Mouse (Mus musculus): Measurements from ENCODE around the gene Ncan. TPM values are rescaled to one million over a fixed set of nuclear protein-coding genes. Genes with fewer than 3 reads are reported as not detected.
A peak's percentile ranks its signal among the peaks of the same experiment; 100 is the strongest.

Ncan gene
- polyA plus RNA-seq, 1 experiment from 2014 or later = 0.61 TPM

DNA sequence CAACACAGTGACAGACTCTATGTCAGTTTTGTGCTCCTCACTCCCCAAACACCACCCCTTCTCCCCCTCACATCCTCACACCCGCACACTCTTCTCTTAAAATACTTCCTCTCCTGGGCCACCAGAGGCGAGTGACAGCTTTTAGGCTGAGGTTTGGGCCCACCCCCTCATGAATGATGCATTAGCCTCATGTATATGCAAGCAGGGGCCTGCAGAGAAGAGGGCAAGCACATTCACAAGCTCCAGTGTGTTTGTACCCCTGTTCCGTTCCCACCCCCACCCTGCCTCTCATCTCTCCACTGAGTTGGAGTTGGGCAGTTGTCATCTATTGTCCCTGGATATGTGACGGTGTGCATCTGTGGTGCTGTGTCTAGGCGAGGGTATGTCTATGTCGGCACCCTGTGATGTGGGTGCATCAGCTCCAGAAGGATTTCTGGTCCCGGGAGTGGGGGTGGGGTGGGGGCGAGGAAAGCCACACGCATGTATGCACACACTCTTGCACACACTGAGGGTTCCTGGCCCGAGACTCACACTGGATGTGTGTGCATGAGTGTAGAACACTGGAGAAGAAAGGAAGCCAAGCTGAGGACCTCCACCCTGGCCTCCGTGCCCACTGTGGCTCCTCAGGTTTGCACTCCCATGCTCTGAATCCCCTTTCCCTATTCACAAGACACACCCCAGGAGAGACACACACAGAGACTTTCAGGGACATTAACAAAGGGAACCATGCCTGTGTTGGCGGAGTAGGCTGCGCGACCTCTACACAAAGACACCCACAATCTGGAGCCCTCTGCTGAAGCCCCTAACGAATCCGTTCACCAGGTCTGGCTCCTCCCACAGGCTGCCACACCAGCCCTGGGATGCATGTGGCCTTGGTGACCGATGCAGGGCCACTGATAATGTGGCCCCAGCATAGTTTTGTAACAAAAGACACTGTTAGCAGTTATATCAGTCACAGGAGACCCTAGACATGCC lies 1.7 kb downstream of the Ncan start:
- Histone ChIP-seq H3K27me3 (ENCODE audit: low read depth, poor library complexity, severe bottlenecking) (peaks cover 84% of the 10 kb centered on the region), H3K27ac (no peak overlapping the region), H3K9me3 (replicated peaks) (no peaks in the 10 kb centered on the region), H3K36me3 (no peaks in the 10 kb centered on the region), H3K4me3 (no peak overlapping the region), H3K4me1 (peaks cover 7% of the 10 kb centered on the region)
- WGBS = 14% methylated on average over 17 of the region's 17 CpGs
- no peak for DNase-seq (ENCODE audit: low spot score)

DNA sequence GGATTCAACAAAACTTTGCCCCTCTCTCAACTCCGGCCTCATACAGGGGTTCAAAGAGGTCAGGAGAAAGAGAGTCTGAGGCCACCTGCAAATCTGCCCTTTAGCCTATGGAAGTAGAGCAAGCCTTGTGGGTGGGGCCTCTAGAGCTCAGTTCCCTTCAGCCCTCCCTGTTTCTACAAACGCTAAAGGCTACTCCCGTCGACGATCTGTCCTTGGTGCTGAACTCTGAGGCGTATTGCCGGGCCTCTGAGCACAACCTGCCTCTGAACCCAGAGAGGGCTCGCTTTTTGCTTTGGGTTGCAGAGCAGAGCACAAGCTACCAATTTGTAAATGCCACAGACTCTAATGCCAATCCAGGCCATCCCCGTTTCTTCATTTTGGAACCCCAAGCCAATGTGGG lies 3.1 kb downstream of the Ncan start:
- H3K27ac ChIP-seq = no peak overlapping the region
- peaks cover 95% of the 10 kb centered on the region for H3K27me3 ChIP-seq (ENCODE audit: low read depth, poor library complexity, severe bottlenecking)
- 6% methylated on average over 9 of the region's 9 CpGs for WGBS
- no peak overlapping the region for H3K4me3 ChIP-seq
- peaks cover 9% of the 10 kb centered on the region for H3K4me1 ChIP-seq
- peak; percentile 66 for DNase-seq (ENCODE audit: low spot score)
- H3K9me3 ChIP-seq (replicated peaks) = no peaks in the 10 kb centered on the region
- H3K36me3 ChIP-seq = no peaks in the 10 kb centered on the region

DNA sequence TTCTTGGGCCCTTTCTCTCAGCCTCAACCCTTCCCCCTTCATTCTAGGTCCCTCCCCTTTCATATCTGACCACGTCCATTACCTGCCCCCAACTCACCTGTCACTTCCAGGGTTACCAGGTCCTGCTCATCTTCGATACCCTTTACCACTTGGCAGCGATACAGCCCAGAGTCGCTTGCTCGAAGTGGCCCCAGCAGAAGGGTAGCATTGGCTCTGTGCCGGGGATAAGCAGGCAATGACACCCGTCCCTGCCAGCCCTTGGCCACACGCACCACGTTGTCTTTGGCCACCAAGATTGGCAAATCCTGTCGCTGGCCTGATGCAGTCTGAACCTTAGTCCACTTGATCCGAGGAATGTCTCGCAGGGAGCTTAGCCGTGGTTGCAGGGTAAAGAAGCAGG lies 5.8 kb downstream of the Ncan start:
- no peak overlapping the region for H3K4me3 ChIP-seq
- H3K27ac ChIP-seq = no peak overlapping the region
- H3K27me3 ChIP-seq (ENCODE audit: low read depth, poor library complexity, severe bottlenecking) = peaks cover 100% of the 10 kb centered on the region
- H3K9me3 ChIP-seq (replicated peaks) = no peaks in the 10 kb centered on the region
- no peaks in the 10 kb centered on the region for H3K36me3 ChIP-seq
- 69% methylated on average over 13 of the region's 13 CpGs for WGBS
- DNase-seq (ENCODE audit: low spot score) = no peak
- H3K4me1 ChIP-seq = peaks cover 11% of the 10 kb centered on the region

DNA sequence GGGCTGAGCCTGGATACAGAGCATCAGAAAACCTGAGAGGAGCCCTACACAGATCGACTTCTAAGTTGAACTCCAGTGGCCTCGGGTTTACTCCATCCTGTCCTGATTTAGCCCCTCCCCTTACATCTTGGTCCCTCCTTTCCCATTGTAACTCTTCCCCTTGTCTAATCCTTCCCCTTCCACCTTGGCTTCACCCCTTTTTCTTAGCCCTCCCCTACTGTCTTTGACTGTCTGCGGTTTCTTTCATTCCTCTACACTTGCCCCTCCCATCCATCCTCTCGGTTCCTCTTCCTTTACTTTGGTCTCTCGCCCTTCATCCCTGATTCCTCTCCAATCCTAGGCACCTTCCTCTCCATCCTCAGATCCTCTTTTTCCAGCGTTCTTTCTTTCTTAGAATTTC lies 6.2 kb downstream of the Ncan start:
- DNase-seq (ENCODE audit: low spot score) = no peak
- Histone ChIP-seq H3K4me3 (no peak overlapping the region), H3K4me1 (peaks cover 11% of the 10 kb centered on the region), H3K9me3 (replicated peaks) (no peaks in the 10 kb centered on the region), H3K27me3 (ENCODE audit: low read depth, poor library complexity, severe bottlenecking) (peaks cover 100% of the 10 kb centered on the region), H3K36me3 (no peaks in the 10 kb centered on the region), H3K27ac (no peak overlapping the region)
- 23% methylated on average over 6 of the region's 6 CpGs for WGBS

DNA sequence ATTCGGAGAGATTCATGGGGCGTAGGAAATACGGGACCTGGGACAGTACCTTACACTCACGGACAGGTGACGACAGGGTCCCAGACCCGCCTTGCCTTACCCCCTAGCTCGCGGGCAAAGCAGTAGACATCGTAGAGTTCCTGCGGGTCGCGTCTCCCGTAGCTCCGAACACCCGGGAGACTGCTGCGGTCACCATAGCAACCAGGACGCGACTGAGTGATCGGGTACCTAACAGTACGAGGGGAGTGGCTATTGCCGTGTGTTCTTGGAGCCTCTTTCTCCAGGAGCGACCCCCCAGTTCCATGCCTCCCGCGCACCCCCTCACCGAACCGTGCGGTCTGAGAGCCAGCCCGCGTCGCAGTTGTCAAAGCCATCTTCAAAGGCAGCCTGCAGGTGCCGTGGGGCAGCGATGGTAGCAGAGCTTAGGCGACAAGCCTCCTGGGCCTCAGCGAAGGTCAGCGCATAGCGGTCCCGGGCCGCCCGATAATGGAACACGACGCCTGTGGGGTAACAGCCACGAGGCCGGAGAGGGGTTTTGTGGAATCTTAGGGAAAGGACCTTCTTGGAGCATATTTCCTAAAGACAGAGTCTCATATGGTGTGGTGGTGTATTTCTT lies 8.2 kb downstream of the Ncan start:
- DNase-seq (ENCODE audit: low spot score) = no peak
- WGBS = 8% methylated on average over 43 of the region's 43 CpGs

DNA sequence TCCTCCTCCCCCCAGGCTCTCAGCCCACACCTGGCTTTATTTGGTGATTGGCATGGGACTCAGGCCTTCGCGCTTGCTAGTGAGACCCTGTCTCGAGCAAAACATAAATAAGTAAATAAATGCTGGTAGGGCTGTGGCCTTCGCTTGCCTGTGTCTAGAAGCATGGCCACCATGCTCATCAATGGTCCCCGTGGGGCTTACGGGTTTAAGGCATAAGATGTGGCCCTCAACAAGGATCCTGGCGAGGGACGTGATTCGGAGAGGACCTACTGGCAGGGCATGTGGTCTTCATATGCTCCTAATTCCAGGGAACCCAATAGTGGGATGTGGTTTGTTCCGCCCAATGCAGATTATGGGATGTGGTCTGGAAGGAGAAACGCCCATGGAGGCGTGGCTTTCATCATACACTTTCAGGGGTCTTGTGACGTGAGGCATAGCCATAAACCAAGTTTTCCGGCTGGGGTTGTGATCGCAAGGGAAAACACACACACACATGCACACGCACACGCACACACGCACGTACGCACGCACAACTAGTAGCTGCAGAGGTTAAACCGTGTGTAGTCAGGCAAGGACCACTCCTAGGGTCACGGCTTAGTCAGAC lies 9.4 kb downstream of the Ncan start:
- H3K27ac ChIP-seq = no peak overlapping the region
- peak overlapping the region; percentile 15; the same call in 1 of the 2 replicates for H3K4me3 ChIP-seq
- H3K27me3 ChIP-seq (ENCODE audit: low read depth, poor library complexity, severe bottlenecking) = peaks cover 93% of the 10 kb centered on the region
- no peak for DNase-seq (ENCODE audit: low spot score)
- H3K36me3 ChIP-seq = no peaks in the 10 kb centered on the region
- no peaks in the 10 kb centered on the region for H3K9me3 ChIP-seq (replicated peaks)
- WGBS = 51% methylated on average over 23 of the region's 23 CpGs
- H3K4me1 ChIP-seq = peaks cover 11% of the 10 kb centered on the region

More for the DNA sequence above, 8.2 kb downstream of the Ncan start:
- no peak overlapping the region for H3K27ac ChIP-seq
- peaks cover 100% of the 10 kb centered on the region for H3K27me3 ChIP-seq (ENCODE audit: low read depth, poor library complexity, severe bottlenecking)
- peaks cover 11% of the 10 kb centered on the region for H3K4me1 ChIP-seq
- no peaks in the 10 kb centered on the region for H3K36me3 ChIP-seq
- no peaks in the 10 kb centered on the region for H3K9me3 ChIP-seq (replicated peaks)
- peak overlapping the region; percentile 19; the same call in 1 of the 2 replicates for H3K4me3 ChIP-seq

DNA sequence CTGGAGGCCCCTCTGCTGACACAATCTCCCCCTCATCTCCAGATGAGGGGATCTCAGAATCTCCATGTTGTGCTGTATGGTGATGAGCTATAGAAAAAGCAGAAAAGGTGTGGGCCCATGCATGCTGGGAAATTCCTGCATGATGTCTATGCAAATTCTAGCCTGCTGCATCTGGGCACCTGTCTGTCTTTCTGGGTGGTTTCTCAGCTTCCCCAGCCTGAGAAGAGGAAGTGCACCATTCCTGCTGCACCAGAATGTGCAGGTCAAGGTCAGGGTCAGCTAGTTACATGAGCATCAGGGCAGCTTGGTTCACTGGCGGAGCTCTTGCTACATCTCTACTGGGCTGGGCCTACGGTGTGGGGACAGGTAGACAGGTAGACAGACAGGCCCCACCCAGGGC lies 10.2 kb downstream of the Ncan start:
- Histone ChIP-seq H3K4me1 (peaks cover 11% of the 10 kb centered on the region), H3K36me3 (no peaks in the 10 kb centered on the region), H3K27ac (no peak overlapping the region), H3K9me3 (replicated peaks) (no peaks in the 10 kb centered on the region), H3K27me3 (ENCODE audit: low read depth, poor library complexity, severe bottlenecking) (peaks cover 84% of the 10 kb centered on the region), H3K4me3 (no peak overlapping the region)
- WGBS = 76% methylated on average over 2 of the region's 2 CpGs
- no peak for DNase-seq (ENCODE audit: low spot score)

DNA sequence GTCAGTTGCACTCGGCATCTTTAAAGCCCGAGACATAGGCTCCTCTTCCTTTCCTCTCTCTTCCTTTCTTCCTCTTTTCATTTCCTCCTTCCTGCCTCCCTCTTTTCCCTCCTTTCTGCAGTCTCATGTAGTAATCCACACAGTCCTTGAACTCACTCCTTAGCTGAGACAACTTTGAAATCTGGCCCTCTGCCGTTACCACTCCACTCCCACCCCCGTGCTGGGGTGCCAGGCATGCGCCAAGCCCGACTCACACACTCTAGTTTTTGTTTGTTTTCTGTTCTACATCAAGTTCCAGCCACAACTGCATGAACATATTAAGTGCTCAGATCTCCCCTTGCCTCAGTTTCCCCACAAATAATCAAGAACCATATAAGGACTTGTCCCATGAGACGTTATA lies 15.8 kb downstream of the Ncan start:
- DNase-seq (ENCODE audit: low spot score) = no peak
- H3K4me3 ChIP-seq = no peak overlapping the region
- WGBS = 87% methylated on average over 7 of the region's 7 CpGs

DNA sequence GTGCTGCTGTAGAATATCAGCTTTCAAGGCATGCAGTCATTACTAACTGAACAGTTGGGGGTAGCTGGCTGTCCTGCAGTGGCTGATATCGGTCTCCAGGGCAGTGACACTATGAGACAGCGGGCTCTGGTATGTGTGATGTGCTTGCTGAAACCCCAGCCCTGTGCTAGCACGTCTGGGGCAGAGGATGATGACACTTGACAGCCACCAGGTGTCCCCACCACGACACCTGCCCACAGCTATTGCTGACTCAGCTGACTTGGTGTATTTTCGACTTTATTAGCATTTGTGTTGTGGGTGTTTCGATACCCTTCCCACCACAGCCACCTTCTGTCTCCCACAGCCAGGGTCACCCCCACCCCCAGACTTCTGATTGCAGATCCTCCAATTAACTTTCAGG lies 16.2 kb downstream of the Ncan start:
- DNase-seq (ENCODE audit: low spot score) = no peak
- Histone ChIP-seq H3K27ac (no peak overlapping the region), H3K27me3 (ENCODE audit: low read depth, poor library complexity, severe bottlenecking) (peaks cover 25% of the 10 kb centered on the region), H3K4me3 (no peak overlapping the region), H3K9me3 (replicated peaks) (no peaks in the 10 kb centered on the region), H3K4me1 (no peaks in the 10 kb centered on the region), H3K36me3 (no peaks in the 10 kb centered on the region)
- WGBS = 17% methylated on average over 6 of the region's 6 CpGs

More for the DNA sequence above, 15.8 kb downstream of the Ncan start:
- H3K4me1 ChIP-seq = no peaks in the 10 kb centered on the region
- no peak overlapping the region for H3K27ac ChIP-seq
- H3K27me3 ChIP-seq (ENCODE audit: low read depth, poor library complexity, severe bottlenecking) = peaks cover 29% of the 10 kb centered on the region
- no peaks in the 10 kb centered on the region for H3K36me3 ChIP-seq
- no peaks in the 10 kb centered on the region for H3K9me3 ChIP-seq (replicated peaks)

DNA sequence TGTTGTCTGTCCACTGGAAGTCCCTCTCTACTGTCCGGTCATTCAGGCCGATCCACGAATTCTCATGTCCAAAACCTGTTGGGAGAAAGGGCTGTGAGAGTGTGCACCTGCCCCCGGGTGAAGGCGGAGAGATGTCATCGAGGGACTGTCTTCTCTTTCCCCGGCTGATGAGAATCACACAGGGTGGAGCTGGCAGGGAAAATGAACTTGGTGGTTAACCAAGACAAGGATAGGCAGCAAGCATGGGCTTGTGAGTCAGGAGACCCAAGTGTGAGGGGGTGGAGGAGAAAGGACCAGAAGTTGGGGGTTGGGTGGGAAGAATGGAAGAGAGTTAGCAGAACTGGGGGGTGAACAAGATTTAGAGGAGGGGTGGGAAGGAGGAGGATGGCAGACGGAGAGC lies 20.4 kb downstream of the Ncan start:
- Histone ChIP-seq H3K27me3 (ENCODE audit: low read depth, poor library complexity, severe bottlenecking) (no peaks in the 10 kb centered on the region), H3K36me3 (no peaks in the 10 kb centered on the region), H3K27ac (no peak overlapping the region), H3K4me1 (no peaks in the 10 kb centered on the region), H3K4me3 (no peak overlapping the region), H3K9me3 (replicated peaks) (0 out of 2 replicates have a peak, but pooled peaks cover 1% of the 10 kb centered on the region)
- no peak for DNase-seq (ENCODE audit: low spot score)
- WGBS = 88% methylated on average over 8 of the region's 8 CpGs

DNA sequence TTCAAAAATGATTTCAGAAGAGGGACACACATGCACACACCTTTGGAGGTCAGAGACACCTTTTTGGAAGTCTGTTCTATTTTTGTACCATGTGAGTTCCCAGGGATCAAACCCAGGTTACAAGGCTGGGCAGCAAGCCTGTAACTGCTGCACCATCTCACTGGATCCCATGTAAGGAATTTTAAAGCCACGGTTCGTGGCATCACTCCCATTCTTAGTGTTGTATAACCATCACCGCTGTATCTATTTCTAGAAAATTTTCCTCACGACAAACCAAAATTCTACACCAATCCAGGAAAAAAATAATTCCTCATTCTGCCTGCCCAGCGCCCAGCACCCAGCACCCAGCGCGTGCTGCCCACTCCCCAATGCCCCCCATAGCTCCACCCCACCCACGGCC lies 21.4 kb downstream of the Ncan start:
- H3K4me1 ChIP-seq = no peaks in the 10 kb centered on the region
- peaks cover 1% of the 10 kb centered on the region; the same call in 1 of the 2 replicates for H3K27me3 ChIP-seq (ENCODE audit: low read depth, poor library complexity, severe bottlenecking)

DNA sequence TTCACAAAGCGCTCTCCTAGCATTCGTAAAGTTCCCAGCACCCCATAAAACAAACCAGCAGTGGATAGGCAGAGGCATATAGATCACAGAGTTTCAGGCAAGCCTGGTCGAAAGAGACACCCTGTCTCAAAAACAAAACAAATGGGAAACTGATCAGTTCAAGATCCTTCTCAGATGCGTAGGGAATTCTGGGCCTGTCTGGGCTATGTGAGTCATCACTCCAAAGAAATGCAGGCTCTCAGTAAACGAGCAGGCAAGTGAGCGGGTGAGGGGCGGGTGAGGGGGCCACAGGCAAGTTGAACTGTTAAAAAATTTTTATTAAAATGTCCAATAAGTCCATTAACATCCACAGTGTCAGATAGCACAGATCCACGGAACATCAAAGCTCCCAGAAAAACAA lies 27.9 kb downstream of the Ncan start:
- Histone ChIP-seq H3K4me3 (no peak overlapping the region), H3K4me1 (peaks cover 7% of the 10 kb centered on the region), H3K9me3 (replicated peaks) (0 out of 2 replicates have a peak, but pooled peaks cover 1% of the 10 kb centered on the region), H3K36me3 (no peaks in the 10 kb centered on the region), H3K27me3 (ENCODE audit: low read depth, poor library complexity, severe bottlenecking) (peaks cover 53% of the 10 kb centered on the region), H3K27ac (no peak overlapping the region)
- 52% methylated on average over 8 of the region's 8 CpGs for WGBS
- DNase-seq (ENCODE audit: low spot score) = no peak

More for the DNA sequence above, 21.4 kb downstream of the Ncan start:
- 75% methylated on average over 8 of the region's 8 CpGs for WGBS
- H3K36me3 ChIP-seq = no peaks in the 10 kb centered on the region
- no peak overlapping the region for H3K27ac ChIP-seq
- 0 out of 2 replicates have a peak, but pooled peaks cover 1% of the 10 kb centered on the region for H3K9me3 ChIP-seq (replicated peaks)
- H3K4me3 ChIP-seq = no peak overlapping the region
- DNase-seq (ENCODE audit: low spot score) = no peak
